Mouse (Mus musculus) inflammation-experienced regulatory T-cells, adult 6 months (primary cell): ENCODE data around the gene Ryk. TPM values are rescaled to one million over a fixed set of nuclear protein-coding genes. Genes with fewer than 3 reads are reported as not detected.

Source experiments
- ATAC-seq: one replicate; pipeline ENCODE4 v1.8.0; 2017
- polyA plus RNA-seq, 3 experiments: library from polyadenylated mRNA; unstranded; fragments of 100-300 nt; shearing (Covaris generic); gene quantifications; one replicate each; pipeline ENCODE4 v1.2.1; 2017

Ryk gene
- polyA plus RNA-seq = 1 to 10 TPM; 2.6 to 3.2 (median 3.1) TPM

- ATAC-seq = peak; percentile 52
These were observed at the start of gene Ryk for GRCm38 (mm10) chr9:102834742-102835591. Gene Ryk (plus strand): TSS chr9:102834917.

- no peak for ATAC-seq
These were observed 45.2 kb upstream of the Ryk start for GRCm38 (mm10) chr9:102789491-102789890.

GRCm38 (mm10) chr9:102791845-102792244 is 42.9 kb upstream of the Ryk start:
- peak; percentile 91 for ATAC-seq

- no peak for ATAC-seq
These were observed 41.9 kb upstream of the Ryk start for GRCm38 (mm10) chr9:102792836-102793235.

- ATAC-seq = no peak
These were observed 41.4 kb upstream of the Ryk start for GRCm38 (mm10) chr9:102793286-102793809.

GRCm38 (mm10) chr9:102798406-102798805 is 36.3 kb upstream of the Ryk start:
- ATAC-seq = no peak

- no peak for ATAC-seq
These were observed 28.6 kb upstream of the Ryk start for GRCm38 (mm10) chr9:102806056-102806573.

GRCm38 (mm10) chr9:102811192-102811591 is 23.5 kb upstream of the Ryk start:
- no peak for ATAC-seq

- ATAC-seq = no peak
These were observed 16.5 kb upstream of the Ryk start for GRCm38 (mm10) chr9:102818228-102818627.

- no peak for ATAC-seq
These were observed 6.1 kb upstream of the Ryk start for GRCm38 (mm10) chr9:102828604-102829003.

- no peak for ATAC-seq
These were observed 3.2 kb upstream of the Ryk start for GRCm38 (mm10) chr9:102831541-102831940.

- no peak for ATAC-seq
These were observed 339 bp upstream of the Ryk start for GRCm38 (mm10) chr9:102834414-102834741.

GRCm38 (mm10) chr9:102836279-102836678 is 1.6 kb downstream of the Ryk start:
- ATAC-seq = no peak

GRCm38 (mm10) chr9:102840792-102841778 is 6.4 kb downstream of the Ryk start:
- ATAC-seq = no peak

- ATAC-seq = no peak
These were observed 7.1 kb downstream of the Ryk start for GRCm38 (mm10) chr9:102841832-102842231.

GRCm38 (mm10) chr9:102842498-102842897 is 7.8 kb downstream of the Ryk start:
- ATAC-seq = no peak

- no peak for ATAC-seq
These were observed 8.9 kb downstream of the Ryk start for GRCm38 (mm10) chr9:102843577-102843976.

GRCm38 (mm10) chr9:102845851-102846250 is 11.1 kb downstream of the Ryk start:
- ATAC-seq = no peak

- no peak for ATAC-seq
These were observed 11.6 kb downstream of the Ryk start for GRCm38 (mm10) chr9:102846348-102846747.

- peak; percentile 73 for ATAC-seq
These were observed 17.6 kb downstream of the Ryk start for GRCm38 (mm10) chr9:102852076-102853022.

GRCm38 (mm10) chr9:102857856-102858255 is 23.1 kb downstream of the Ryk start:
- ATAC-seq = no peak

- ATAC-seq = no peak
These were observed 23.6 kb downstream of the Ryk start for GRCm38 (mm10) chr9:102858283-102858682.
